Mouse (Mus musculus): ENCODE measurements at regions not wholly inside any gene's neighbourhood (a gene's known extent, or its start where the extent isn't known, plus 50 kb on each side); places are given as distances from the start of the nearest gene placed in this dataset.

DNA sequence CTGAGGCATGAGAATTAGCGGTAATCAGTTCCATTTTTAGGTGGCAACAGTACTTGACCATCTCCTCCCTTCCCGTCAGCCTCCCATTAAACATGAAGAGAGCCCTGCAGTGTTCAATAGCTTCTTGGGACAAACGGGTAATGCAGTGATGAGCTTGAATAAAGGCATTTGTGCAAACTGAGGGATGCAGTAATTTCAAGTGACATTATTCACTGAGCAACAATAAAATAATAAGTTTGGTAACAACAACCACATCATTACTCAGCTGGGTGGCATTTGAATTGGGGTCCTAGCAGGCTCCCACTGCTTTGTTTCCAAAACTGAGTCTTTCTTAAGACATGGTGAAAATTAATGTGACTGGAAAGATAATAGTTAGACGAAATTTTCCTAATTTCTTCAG, 315.2 kb upstream of the C030005K15Rik start:
- DNase-seq (ENCODE audit: low read depth, low spot score), result no peak

DNA sequence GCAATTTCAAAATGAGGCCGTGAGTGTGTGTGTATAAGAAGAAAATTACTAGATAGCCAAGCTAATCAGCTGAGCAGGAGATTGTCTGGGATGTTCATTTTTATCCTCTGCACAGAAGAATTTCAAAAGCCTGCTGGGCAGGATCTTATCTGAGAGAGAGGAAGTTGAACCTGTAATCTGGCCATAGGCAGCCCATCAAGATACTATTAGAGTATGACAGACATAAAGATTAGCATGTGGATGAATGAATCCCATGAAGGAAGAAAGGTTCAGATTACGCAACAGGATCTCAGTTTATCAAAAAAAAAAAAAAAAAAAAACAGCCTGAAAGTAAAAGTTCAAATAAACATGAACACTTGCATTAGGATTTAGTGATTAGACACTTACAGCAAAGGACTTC, 317.3 kb upstream of the C030005K15Rik start:
- DNase-seq (ENCODE audit: low read depth, low spot score), result no peak

DNA sequence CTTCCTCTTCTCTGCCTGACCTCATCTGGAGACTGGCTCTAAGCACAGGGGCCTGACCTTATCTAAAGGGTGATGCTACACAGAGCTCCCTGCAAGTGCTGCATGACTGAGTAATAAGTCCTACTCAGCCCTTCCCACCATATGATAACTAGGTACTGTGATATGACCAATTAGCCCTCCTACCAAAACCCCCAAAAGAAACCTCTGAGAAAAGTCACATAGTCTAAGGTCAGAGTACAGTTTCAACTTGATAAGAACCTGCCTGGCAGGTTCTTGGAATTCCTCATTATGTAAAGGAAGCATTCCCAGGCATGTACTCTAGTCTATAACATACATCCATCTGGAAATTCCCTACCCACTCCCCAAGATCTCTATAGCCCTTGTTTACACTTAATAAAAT, 318.0 kb upstream of the C030005K15Rik start:
- no peak for DNase-seq (ENCODE audit: low read depth, low spot score)

DNA sequence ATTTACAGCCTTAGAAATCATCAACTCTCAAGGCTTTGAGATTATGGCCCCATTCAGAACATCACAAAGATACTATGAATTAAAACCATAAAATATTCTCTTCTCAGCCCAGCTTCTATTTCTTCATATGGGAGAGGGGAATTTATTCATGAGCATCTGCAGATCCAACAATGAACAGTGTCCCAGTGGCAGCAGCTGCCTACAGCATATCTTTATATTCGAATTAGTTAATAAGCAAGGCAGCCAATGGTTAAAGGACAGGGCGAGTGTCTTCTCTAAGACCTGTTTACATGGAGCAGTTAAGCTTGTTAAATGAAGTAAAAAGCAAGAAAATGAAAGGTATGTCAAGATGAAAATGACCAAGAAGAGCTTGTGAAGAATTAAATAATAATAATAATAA, 346.9 kb upstream of the C030005K15Rik start:
- no peak for DNase-seq (ENCODE audit: low read depth, low spot score)

DNA sequence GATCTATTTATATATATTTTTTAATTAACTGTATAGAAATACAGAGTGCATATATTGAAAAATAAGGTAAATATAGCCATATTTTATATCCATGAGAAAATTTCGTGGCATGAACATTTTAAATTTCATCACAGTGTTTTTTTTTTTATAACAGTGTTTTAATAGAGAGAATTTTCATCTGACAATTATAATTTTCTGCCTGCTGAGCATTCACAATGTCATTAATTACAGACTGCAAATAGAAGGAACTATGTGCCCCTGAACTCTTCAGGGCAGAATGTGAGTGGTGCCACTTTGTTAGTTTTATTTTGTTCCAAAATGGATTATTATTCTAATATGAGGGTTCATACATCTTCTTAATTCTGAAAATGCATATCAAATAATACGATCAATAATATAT, 358.3 kb upstream of the C030005K15Rik start:
- no peak for DNase-seq (ENCODE audit: low read depth, low spot score)

DNA sequence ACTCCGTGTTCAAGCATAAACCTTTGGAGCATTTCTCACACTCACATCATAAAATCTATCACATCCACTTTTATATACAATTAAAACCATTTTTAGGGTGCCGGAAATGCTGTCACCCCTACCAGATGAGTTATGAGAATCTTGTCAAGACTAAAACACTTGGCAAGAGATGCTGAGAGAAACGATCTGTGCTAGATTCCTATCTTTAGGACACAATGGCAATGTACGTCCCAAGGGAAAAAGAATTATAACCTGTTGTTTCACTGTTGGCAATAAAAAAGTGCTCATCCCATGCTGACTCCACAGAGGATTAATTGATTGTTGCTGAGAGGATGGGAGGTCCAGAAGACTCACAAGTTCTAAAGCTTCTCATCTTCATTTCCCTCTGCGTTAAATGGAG, 389.7 kb upstream of the C030005K15Rik start:
- DNase-seq (ENCODE audit: low read depth, low spot score), result no peak

DNA sequence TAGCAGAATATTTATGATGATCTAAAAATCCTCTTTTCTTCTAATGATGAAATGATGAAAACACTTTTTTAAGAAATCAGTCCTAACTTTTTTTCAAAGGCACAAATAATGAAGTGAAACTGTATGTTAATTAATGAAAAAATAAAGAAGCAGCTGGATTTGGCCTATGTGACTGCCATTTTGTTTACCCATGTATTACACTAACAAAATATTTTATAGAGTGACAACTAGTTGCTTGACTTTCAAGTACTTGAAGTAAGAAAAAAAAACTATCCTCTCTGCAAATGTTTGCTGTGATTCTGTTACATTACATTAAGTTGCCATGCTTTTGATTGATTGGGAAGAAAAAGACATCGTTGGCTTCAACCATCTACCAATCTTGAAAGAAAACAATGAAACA, 399.2 kb upstream of the C030005K15Rik start:
- no peak for DNase-seq (ENCODE audit: low read depth, low spot score)

DNA sequence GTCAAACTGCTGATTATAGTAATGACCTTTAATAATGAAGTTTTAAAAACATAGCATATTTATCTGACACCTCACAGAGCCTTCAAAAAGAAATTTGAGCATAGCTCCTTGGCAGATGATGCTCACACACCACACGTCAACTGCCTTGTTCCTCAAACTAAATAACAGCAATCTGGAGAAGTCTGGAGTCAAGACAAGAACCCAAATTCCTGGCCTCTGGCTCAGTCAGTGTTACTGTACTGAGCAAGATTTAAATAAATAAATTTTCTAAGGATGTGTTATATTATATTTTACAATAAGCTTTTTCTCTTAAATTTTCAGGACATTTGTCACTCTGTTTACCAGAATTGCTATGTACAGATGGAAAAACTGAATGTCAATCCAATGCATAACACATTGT, 408.5 kb upstream of the C030005K15Rik start:
- DNase-seq (ENCODE audit: low read depth, low spot score), result no peak

DNA sequence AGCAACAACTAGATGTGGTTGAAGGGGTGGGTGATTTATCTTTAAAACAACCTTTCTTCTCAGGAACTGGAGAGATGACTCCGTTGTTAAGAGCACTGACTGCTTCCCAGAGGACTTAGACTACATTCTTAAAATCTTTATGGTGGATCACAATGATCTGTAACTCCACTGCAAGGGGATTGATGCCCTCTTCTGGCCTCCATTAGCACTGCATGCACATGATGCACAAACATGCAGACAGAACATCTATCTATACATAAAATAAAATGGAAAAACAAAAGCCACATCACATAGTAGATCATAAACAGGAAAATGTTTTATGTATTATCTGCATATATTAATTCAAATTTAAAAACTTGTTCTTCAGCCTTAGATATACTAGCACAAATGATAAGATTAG, 419.2 kb upstream of the C030005K15Rik start:
- no peak for DNase-seq (ENCODE audit: low read depth, low spot score)

DNA sequence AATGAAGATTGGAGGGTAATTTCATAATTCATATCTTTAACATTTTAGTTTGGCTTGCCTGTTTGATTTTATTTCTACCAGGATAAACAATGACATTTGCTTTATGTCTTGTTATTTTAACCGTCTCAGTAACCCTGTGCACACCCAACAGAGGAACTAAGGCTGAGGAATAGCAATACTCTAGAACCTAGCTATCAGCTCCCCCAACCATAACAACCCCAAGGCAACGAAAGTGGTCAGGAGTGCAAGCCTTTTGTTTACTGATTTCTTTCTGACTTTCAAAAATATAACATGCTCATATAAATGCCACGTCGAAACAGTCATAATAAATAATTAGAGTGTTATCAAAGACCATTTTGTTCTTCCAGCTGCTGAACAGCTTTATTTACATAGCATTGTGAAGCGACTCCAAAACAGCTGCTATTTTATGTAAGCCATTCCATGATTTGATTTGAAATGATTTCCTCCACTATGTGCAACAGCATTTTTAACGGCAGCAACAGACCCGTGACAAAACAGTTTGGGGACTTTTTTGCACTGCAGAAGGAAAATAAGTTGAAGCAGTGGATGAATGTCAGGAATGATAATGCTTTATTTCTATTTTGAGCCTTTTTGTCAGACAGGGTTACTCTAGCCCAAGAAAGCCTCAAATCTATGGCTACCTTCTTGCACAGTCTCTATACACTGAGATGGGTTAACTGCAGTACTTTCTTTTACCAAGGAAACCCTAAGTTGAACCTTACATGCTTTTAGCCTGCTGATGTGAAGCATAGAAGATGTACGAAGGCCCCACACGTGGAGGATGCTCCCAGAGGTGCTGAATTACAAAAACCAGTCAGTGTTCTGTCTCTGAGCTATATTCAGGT, 420.7 kb upstream of the C030005K15Rik start:
- no peak for DNase-seq (ENCODE audit: low read depth, low spot score)

DNA sequence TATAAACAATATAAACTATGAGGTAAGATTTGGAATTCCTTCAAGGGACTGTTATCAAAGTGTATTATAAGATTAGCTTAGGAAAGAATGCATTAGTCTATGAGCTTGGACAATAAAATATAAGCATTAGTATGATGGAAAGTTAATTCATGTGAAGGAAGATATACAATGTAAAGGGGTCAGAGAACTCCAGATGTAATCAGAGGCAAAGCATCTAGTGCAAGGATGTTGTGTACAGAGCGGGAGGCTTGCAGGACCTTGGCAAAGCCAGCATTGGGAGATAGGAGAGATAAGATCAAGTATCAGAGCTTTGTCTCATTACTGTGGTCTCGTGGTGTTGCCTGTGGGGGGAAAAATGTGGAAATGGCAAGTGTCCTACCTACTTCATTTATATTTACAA, 429.4 kb upstream of the C030005K15Rik start:
- no peak for DNase-seq (ENCODE audit: low read depth, low spot score)

DNA sequence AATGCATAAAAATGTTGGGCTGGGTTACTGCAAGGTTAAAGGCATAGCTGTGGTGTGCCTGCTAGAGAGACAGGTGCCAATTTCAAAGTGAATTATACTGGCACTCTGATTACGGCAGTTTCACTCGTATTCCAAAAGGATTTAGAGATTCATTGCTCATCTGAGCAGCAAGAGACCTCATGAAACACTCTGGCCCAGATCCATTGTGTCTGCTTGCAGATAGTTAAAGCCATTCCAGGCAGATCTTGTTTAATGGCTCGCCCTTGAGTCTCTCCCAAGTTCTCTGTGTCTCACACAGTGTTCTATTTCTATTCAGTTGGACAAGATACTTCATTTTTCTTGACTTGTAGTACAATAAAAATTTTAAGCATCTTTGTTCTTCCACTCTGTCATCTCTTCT, 459.1 kb upstream of the C030005K15Rik start:
- DNase-seq (ENCODE audit: low read depth, low spot score), result no peak

DNA sequence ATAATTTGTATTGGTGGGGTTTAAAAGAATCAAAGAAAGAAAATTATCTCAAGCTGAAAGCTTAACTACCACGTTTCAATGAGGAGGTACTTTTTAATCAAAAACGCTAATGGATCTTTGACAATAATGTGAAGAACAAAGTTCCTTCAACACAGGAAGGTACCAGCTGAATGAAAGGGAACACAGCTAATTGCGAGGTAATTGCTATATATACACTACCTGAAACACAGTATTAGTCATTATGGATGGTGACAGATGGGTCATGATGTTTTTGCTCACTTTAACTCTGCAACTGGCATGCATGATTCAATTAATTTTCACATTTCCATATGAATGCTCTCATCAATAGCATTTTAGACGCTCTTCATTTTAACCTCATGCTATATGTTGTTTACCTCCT, 470.3 kb upstream of the C030005K15Rik start:
- no peak for DNase-seq (ENCODE audit: low read depth, low spot score)

DNA sequence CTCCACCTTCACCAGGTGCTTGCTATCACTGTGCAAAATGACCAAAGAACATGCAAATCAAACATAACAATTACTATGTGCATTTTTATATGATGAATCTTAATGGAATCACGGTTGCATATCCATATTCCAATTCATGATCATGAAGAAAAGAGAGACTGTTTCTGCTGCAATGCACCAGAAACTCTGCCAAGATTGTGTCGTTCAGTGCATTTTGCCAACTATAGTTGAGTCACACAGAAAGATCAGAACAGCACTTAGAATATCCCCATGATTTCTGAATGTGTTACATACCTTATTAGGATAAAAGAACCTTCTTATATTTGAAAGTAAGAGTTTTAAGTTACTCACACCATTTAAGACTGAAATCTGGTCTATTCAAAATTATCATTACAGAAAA, 483.7 kb upstream of the C030005K15Rik start:
- DNase-seq (ENCODE audit: low read depth, low spot score), result no peak

DNA sequence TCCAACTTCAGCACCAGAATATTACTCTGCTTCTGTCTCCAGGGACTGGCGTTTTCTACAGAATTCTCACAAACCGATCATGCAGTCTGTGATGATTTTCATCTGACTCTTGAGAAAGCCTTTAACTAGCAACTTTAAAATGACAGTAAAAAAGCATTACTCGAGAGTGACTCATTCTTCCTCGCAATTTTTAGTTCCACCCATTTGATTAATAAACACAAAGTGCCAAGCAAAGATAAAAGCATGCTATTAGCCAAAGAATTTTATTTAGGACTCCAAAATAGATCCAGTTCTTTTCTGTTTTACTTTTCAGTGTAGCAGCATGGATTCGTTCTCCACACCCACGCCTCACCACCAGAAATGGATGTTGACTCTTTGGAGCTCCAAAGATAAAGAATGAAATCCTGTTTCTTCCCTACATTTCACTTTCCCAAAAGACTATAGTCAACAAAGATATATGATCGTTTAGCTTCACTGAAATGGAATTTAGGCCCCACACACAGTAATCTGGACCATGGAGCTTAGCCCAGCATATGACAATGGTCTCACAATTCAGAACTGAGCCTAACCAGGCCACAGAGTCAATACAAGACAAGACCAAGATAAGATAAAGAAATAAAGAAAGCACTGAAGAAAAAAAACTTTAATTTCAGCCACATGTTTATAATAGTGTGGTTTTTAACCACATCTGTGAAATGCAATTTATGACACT, 486.5 kb upstream of the C030005K15Rik start:
- DNase-seq (ENCODE audit: low read depth, low spot score), result no peak

DNA sequence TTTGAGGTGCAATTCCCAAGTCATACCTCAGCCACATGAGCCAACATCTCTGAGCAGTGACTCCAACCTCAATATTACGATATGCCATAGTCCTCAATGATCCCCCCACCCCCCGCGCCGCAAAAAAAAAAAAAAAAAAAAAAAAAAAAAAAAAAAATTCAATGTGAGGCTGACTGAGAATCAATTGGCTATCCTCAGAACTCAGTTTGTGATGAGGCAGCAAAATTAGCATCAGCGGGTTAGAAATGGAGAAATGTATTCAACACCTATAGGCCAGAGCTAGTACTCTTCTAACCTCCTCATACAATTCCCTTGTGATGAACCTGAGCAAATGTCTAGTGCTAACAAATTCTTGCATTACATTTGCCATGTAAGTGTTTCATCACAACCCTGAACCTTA, 504.5 kb upstream of the C030005K15Rik start:
- no peak for DNase-seq (ENCODE audit: low read depth, low spot score)

DNA sequence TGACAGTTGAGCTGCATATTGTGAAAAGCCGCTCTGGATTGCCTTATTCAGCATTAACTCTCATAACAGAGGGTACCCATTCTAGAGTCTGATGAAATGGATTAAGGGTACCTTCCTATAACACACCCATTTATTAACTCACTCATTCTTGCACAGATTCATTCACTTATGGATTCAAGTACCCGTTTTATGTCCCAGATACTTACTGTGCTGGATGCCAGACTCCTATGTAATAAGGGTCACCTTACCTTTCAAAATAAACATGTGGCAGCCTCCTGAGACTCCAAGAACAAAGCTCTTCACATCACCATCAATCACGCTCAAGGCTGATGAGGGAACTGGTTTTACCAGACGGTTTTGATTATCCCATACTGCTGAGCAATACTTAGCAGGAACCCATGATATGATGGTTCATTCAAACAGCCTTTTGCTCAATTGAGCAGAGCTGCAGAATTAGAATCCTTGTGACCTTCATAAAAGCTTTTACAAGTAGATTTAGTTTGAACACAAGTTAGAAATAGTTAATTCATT, 505.2 kb upstream of the C030005K15Rik start:
- no peak for DNase-seq (ENCODE audit: low read depth, low spot score)

DNA sequence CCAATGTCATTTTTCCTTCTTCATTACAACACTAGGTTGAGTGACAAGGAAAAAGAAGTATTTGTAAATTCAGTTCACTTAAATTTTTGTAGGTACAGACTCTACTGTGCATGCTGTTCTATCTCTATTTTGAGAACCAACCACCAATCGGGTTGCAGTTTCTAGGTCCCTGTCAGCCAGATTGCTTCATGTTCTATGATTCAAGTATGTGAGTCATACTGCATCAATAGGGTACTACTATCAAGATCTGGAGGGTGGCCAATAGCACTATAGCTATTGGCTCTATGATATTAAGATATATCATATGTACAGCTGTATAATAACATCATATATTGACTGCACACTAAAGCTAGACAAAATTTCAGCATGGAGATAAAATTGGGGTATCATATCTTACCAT, 521.8 kb upstream of the C030005K15Rik start:
- DNase-seq (ENCODE audit: low read depth, low spot score), result no peak

DNA sequence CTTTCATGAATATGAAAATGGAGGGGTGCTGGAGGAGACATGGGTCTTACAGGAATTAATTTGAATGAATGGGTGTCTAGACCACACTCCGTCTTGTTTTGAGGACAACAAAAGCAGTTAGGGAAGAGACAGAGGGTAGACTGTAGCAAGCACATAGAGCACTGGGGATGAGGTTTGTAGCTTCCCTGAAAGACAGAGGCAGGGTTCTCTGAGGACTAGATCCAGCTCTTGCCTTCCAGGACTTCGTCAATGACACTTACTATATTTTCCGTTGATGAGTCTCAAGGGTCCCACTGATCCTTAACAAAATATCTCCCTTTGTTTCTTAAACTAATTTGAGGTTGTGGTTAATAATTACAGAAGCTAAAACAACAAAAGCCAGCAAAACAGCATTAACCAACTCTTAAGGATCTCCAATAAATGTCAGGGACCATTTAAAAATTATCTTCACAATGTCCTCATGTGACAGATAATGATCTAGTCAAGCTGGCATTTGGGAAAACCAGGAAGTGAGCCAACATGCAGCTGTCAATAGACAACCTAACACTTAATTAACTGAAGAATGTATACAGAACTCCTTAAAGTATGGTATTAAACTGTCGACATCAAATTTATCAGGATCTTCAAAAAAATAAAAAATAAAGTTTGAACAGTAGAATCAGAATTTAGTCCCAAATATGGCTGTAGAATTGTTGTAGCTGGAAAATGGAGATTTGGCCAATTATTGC, 531.6 kb upstream of the C030005K15Rik start:
- no peak for DNase-seq (ENCODE audit: low read depth, low spot score)

DNA sequence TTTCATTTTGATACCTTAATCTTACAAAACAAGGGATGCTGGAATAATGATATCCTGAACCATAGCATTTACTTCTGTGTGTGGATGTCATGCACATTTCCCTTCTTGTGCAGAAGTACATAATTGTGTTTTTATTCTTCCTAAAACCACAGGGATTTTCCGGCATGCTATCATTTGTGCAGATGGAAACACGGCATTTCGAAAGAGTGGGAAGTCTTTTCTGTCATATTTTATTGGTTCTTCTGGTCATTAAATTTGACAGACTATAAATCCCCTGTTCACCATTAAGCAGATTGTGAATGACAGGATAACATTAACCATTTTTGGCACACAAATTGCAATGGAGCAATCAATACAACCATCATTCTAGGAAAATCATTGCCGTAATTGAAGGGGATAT, 532.7 kb upstream of the C030005K15Rik start:
- DNase-seq (ENCODE audit: low read depth, low spot score), result no peak

DNA sequence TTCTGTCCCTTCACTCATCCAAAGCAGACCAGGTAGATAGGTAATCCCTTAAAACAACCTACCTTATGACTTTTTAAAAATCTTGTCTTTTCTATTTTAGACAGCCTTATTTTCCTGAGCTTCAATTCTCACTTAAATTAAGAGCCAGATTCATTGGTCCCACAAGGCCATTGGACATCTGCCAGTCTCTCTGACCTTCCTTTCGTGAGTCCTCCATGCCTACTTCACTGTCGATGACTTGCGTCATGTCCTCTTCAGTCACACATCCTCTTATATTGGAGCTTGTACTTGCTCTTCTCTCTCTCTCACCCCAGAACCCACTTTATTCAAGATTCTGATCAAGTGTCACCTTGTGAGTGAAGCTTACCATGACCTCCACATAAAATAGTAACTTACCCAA, 542.0 kb upstream of the C030005K15Rik start:
- no peak for DNase-seq (ENCODE audit: low read depth, low spot score)

DNA sequence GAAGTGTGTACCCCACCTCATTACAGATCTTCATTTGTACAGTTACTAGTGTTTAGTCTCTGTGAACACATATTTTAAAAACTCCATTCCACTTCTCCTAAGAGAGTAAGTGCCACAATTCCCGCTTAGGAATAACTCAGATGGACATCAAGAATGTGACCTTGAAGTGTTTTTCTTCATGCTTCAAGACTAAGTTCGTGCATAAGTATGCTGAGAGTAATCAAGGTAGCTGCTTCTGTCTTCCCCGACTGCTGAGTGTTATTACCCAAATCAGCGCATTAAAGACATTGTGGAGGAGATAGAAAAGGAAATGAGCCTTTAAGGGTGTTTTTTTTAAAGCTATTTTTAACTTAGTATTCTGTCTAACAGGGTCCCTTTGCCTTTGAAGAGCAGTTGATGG, 565.1 kb upstream of the C030005K15Rik start:
- DNase-seq (ENCODE audit: low read depth, low spot score), result no peak

All from retina, postnatal 7 days (tissue).